In the genomic region with DNA sequence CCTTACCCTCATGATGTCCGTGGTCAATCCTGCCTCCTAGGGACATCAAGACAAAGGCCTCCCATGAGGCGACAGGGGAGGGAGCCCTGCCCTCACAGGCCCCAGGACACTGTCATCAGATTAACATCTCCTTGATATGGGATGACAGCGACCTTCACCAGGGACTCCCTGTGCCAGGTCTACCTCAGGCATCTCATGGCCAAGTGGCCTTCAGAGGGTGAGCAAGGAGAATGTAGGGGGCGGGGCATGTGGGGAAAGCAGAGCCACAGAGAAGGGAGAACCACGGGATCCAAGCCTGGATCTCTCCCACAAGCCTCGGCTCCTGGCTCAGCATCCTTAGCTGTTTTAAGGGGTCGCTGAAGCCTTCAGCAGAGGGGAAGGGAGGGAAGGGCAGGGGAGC, we compare ENCODE assay signal across 20 mouse cellular contexts. TPM values are rescaled to one million over a fixed set of nuclear protein-coding genes. Genes with fewer than 3 reads are reported as not detected.
DNase-seq lines count a peak whose midpoint lies in the region; ATAC-seq and TF ChIP-seq lines count a peak whose summit lies in the region.
"Had no signal": no experiment of that assay in that cellular context is flagged by ENCODE, and none has a peak within 500 bp of the region (broad histone marks: within the 10 kb centered on the region; RNA-seq: fewer than 3 reads in every experiment).

No protein-coding gene starts in this region.

- peaks cover 17% of the 10 kb centered on the region for H3K36me3 ChIP-seq in hindbrain, embryonic 10.5 days
- H3K36me3 ChIP-seq in hindbrain, postnatal 0 days (ENCODE audit: insufficient read depth, low read length) = no peaks in the 10 kb centered on the region
- H3K36me3 ChIP-seq: embryonic facial prominence, embryonic 12.5 days; embryonic facial prominence, embryonic 15.5 days; heart, embryonic 12.5 days; heart, embryonic 15.5 days; hindbrain, embryonic 12.5 days; hindbrain, embryonic 15.5 days; intestine, embryonic 15.5 days had no signal

- peak overlapping the region; percentile 69 for H3K27ac ChIP-seq in hindbrain, embryonic 10.5 days
- H3K27ac ChIP-seq in hindbrain, postnatal 0 days = no peak overlapping the region
- H3K27ac ChIP-seq: embryonic facial prominence, embryonic 12.5 days; embryonic facial prominence, embryonic 15.5 days; heart, embryonic 15.5 days; hindbrain, embryonic 12.5 days; hindbrain, embryonic 15.5 days; intestine, embryonic 15.5 days had no signal

- intact Hi-C loops in heart, postnatal 36 days (cut with DNase I) = no loop called here

- no peak overlapping the region for H3K4me3 ChIP-seq in hindbrain, embryonic 10.5 days
- no peak overlapping the region for H3K4me3 ChIP-seq in hindbrain, postnatal 0 days (ENCODE audit: low read length)
- H3K4me3 ChIP-seq: embryonic facial prominence, embryonic 12.5 days; embryonic facial prominence, embryonic 15.5 days; heart, embryonic 12.5 days; heart, embryonic 15.5 days; hindbrain, embryonic 12.5 days; hindbrain, embryonic 15.5 days; intestine, embryonic 15.5 days had no signal

- no peak for DNase-seq in hindbrain, embryonic 10.5 days (ENCODE audit: low spot score)
- DNase-seq in hindbrain, postnatal 0 days (ENCODE audit: low spot score) = no peak
- DNase-seq in adrenal gland, adult 8-10 months = peak; percentile 69
- DNase-seq in adrenal gland, postnatal 10 days = peak; percentile 64
- peak; percentile 70 to 86 for DNase-seq in adrenal gland, postnatal 36 days
- DNase-seq in heart, postnatal 36 days = no peak
- DNase-seq: cerebellum, adult 11 months; kidney, adult 11 months had no signal

- H3K4me1 ChIP-seq in hindbrain, embryonic 10.5 days (replicated peaks) = peaks cover 36% of the 10 kb centered on the region
- 0 out of 2 replicates have a peak, but pooled peaks cover 6% of the 10 kb centered on the region for H3K4me1 ChIP-seq in hindbrain, postnatal 0 days (ENCODE audit: insufficient read depth, low read length)
- H3K4me1 ChIP-seq: heart, embryonic 12.5 days; heart, embryonic 15.5 days; intestine, embryonic 15.5 days had no signal

- H3K27me3 ChIP-seq in hindbrain, embryonic 10.5 days (ENCODE audit: insufficient read depth, poor library complexity, severe bottlenecking) = peaks cover under 1% of the 10 kb centered on the region; the same call in 1 of the 2 replicates
- no peaks in the 10 kb centered on the region for H3K27me3 ChIP-seq in hindbrain, postnatal 0 days (ENCODE audit: insufficient read depth, low read length)
- H3K27me3 ChIP-seq: embryonic facial prominence, embryonic 12.5 days; embryonic facial prominence, embryonic 15.5 days; heart, embryonic 15.5 days; hindbrain, embryonic 12.5 days; hindbrain, embryonic 15.5 days; intestine, embryonic 15.5 days had no signal

- H3K9ac ChIP-seq in hindbrain, postnatal 0 days (replicated peaks; ENCODE audit: low read length) = no peak overlapping the region
- H3K9ac ChIP-seq: embryonic facial prominence, embryonic 12.5 days; embryonic facial prominence, embryonic 15.5 days; forebrain, postnatal 0 days; heart, embryonic 12.5 days; heart, embryonic 15.5 days; hindbrain, embryonic 12.5 days; hindbrain, embryonic 15.5 days; intestine, embryonic 15.5 days had no signal

- WGBS in hindbrain, embryonic 10.5 days = 58% methylated on average over 7 of the region's 7 CpGs
- 56% methylated on average over 7 of the region's 7 CpGs for WGBS in hindbrain, postnatal 0 days

- H3K9me3 ChIP-seq in hindbrain, embryonic 10.5 days = no peaks in the 10 kb centered on the region
- no peaks in the 10 kb centered on the region for H3K9me3 ChIP-seq in hindbrain, postnatal 0 days (ENCODE audit: low read length)
- H3K9me3 ChIP-seq: embryonic facial prominence, embryonic 12.5 days; embryonic facial prominence, embryonic 15.5 days; heart, embryonic 12.5 days; heart, embryonic 15.5 days; hindbrain, embryonic 12.5 days; hindbrain, embryonic 15.5 days; intestine, embryonic 15.5 days had no signal

- ATAC-seq in hindbrain, postnatal 0 days = no peak
- ATAC-seq: CD4-positive, CD25-positive, alpha-beta regulatory T cell, adult 4 months; forebrain, embryonic 14.5 days; intestine, embryonic 15.5 days had no signal

- TF ChIP-seq CTCF in hindbrain, postnatal 0 days (IDR thresholded peaks at IDR 0.05; ENCODE audit: low read depth) = no peak

- no peak overlapping the region for H3K4me2 ChIP-seq in hindbrain, postnatal 0 days (ENCODE audit: low read depth, low read length)
- H3K4me2 ChIP-seq: embryonic facial prominence, embryonic 12.5 days; embryonic facial prominence, embryonic 15.5 days; heart, embryonic 12.5 days; heart, embryonic 15.5 days; hindbrain, embryonic 12.5 days; hindbrain, embryonic 15.5 days; intestine, embryonic 15.5 days had no signal

RNA-seq across cellular contexts. Expression of a gene that starts 52.4 kb away (rescaled TPM):
- polyA plus RNA-seq in hindbrain, embryonic 10.5 days (2016; fragmentation: Nextera tagmentation; extraction: Ambion mirVana) = 23.4 and 26.1 TPM in 2 replicates
- total RNA-seq in hindbrain, postnatal 0 days (2014; rRNA removed) = 15.3 and 22.4 TPM in 2 replicates
- polyA plus RNA-seq in hindbrain, postnatal 0 days (2015; fragmentation: Nextera tagmentation; extraction: Ambion mirVana) = 16.6 and 17.5 TPM in 2 replicates
- 100 to 1,000 TPM in 2 of 4 experiments, 1 to 10 TPM in 2; 5.0 to 180 (median 83.0) TPM for total RNA-seq in adrenal gland, adult 8-10 months (2022)
- total RNA-seq in adrenal gland, postnatal 10 days (2021) = 10 to 100 TPM; 11.5 to 19.7 TPM
- total RNA-seq in adrenal gland, postnatal 36 days (2021) = 10 to 100 TPM in 1 of 2 experiments, 1 to 10 TPM in 1; 4.4 to 55.1 TPM
- 10 to 100 TPM; 29.5 to 45.6 TPM for total RNA-seq in heart, postnatal 36 days (2021)
- total RNA-seq: common myeloid progenitor, adult 5-6 weeks; MEL had no signal

Comparison
In these comparisons a context has a peak if more than half of its experiments do, and no peak if none do; other contexts are left out.
1. DNase-seq: peak in adrenal gland, adult 8-10 months (single experiment), adrenal gland, postnatal 10 days (single experiment) and adrenal gland, postnatal 36 days (2 of 2); none in hindbrain, embryonic 10.5 days (single experiment), hindbrain, postnatal 0 days (single experiment) and heart, postnatal 36 days (0 of 2).